Mouse (Mus musculus) limb, embryonic 11.5 days (tissue): ENCODE data around the gene Lmo1. TPM values are rescaled to one million over a fixed set of nuclear protein-coding genes. Genes with fewer than 3 reads are reported as not detected.

ENCODE experiments used
- ATAC-seq: fragments of 200-750 bp; cut with Nextera tagmentation; 2 replicates; pipeline ENCODE4 v1.8.0; 2017; ENCODE audit warnings: low read depth; ENCODE audit not compliant: insufficient number of reproducible peaks, low FRiP score, low TSS enrichment
- DNase-seq: peaks from one replicate; pipeline ENCODE4 v3.0.0-alpha.2; 2015; ENCODE audit warnings: low spot score
- H3K27ac ChIP-seq: fragments of 300-500 bp; sonication (generic); replicated peaks from 2 replicates; pipeline ENCODE4 v1.5.1; 2014; ENCODE audit warnings: low read depth, mild to moderate bottlenecking, low read length
- H3K27me3 ChIP-seq: fragments of 300-500 bp; sonication (generic); 2 replicates; pipeline ENCODE4 v1.6.1; 2014; ENCODE audit warnings: mild to moderate bottlenecking, low read length, mixed read lengths; ENCODE audit not compliant: control insufficient read depth, insufficient read depth
- H3K36me3 ChIP-seq: fragments of 300-500 bp; sonication (generic); 2 replicates; pipeline ENCODE4 v1.6.1; 2014; ENCODE audit warnings: mild to moderate bottlenecking, low read length, moderate library complexity, mixed read lengths; ENCODE audit not compliant: control insufficient read depth, insufficient read depth
- H3K4me1 ChIP-seq: fragments of 300-500 bp; sonication (generic); 2 replicates; pipeline ENCODE4 v1.6.1; 2014; ENCODE audit warnings: low read length, mixed read lengths; ENCODE audit not compliant: control insufficient read depth, insufficient read depth
- H3K4me2 ChIP-seq: fragments of 300-500 bp; sonication (generic); 2 replicates; pipeline ENCODE4 v1.6.1; 2014; ENCODE audit warnings: low read depth, mild to moderate bottlenecking, moderate library complexity; ENCODE audit not compliant: severe bottlenecking
- H3K4me3 ChIP-seq: fragments of 300-500 bp; sonication (generic); 2 replicates; pipeline ENCODE4 v1.5.1; 2014; ENCODE audit warnings: low read depth, low read length
- H3K9ac ChIP-seq: fragments of 300-500 bp; sonication (generic); 2 replicates; pipeline ENCODE4 v1.6.1; 2014; ENCODE audit warnings: mild to moderate bottlenecking, low read length
- H3K9me3 ChIP-seq: fragments of 300-500 bp; sonication (generic); 2 replicates; pipeline ENCODE4 v1.6.1; 2016; ENCODE audit warnings: low read length; ENCODE audit not compliant: control insufficient read depth
- WGBS: fragments of 180-500 bp; shearing (Covaris S2); extraction: QIAGEN DNeasy Blood & Tissue Kit; methylation state at CpG from one replicate; pipeline ENCODE4 v1.1.7; 2014; 5-methylcytosine and 5-hydroxymethylcytosine counted together
- polyA plus RNA-seq: library from polyadenylated mRNA; unstranded; fragments of >200 nt; fragmentation: Nextera tagmentation; extraction: Ambion mirVana; gene quantifications from 2 replicates; pipeline ENCODE4 v1.2.1, GENCODE M21; 2014

Gene Lmo1
- polyA plus RNA-seq, 1 experiment from 2014 or later: 34.8 TPM

DNA sequence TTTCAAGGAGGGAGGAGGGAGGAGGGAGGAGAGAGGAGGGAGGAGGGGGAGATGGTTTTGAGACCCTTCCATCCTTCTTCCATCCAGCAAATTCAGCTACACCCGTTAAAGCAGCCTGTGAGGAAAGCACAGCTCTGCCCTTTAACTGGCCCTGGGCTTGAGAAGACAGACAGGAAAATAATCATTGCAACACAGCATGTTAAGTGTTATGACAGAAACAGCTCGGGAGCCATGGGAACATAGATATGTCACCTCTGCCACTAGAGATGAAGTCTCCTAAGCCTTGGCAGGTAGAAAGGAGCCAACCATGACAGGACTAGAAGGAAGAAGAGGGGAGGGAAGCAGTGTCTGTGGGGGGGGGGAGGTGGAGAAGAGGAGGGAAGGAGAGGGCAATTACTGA lies 31.4 kb upstream of the Lmo1 start:
- Histone ChIP-seq H3K4me2 (no peak overlapping the region), H3K9ac (no peak overlapping the region), H3K4me1 (no peaks in the 10 kb centered on the region; the same call in 1 of the 2 replicates), H3K27me3 (no peaks in the 10 kb centered on the region), H3K36me3 (no peaks in the 10 kb centered on the region), H3K27ac (no peak overlapping the region), H3K9me3 (no peaks in the 10 kb centered on the region), H3K4me3 (no peak overlapping the region)
- DNase-seq: no peak
- ATAC-seq: no peak
- 74% methylated on average over 2 of the region's 2 CpGs for WGBS

DNA sequence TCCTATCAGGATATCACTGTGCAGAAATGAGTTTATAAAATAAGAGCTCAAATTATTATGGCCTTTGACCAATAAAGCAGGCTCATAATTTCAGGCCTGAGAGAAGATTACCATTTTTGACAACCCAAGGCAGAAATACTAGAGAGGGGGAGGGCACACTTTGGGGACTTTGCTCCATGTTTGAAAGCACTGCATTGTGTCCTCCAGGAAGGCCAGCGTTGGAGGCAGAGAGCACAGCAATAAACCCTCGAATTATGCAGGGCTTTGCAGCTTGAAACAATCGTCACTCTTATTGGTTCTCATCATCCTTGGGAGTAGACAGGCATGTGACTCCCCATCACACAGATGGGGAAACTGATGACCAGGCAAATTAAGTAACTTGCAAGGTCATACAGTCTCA lies 28.1 kb upstream of the Lmo1 start:
- ATAC-seq: no peak
- no peak overlapping the region for H3K27ac ChIP-seq
- no peak overlapping the region for H3K9ac ChIP-seq
- H3K36me3 ChIP-seq: no peaks in the 10 kb centered on the region
- H3K4me2 ChIP-seq: no peak overlapping the region
- 41% methylated on average over 3 of the region's 3 CpGs for WGBS
- H3K4me3 ChIP-seq: no peak overlapping the region
- no peak for DNase-seq
- no peaks in the 10 kb centered on the region for H3K9me3 ChIP-seq
- no peaks in the 10 kb centered on the region; the same call in 1 of the 2 replicates for H3K4me1 ChIP-seq
- no peaks in the 10 kb centered on the region for H3K27me3 ChIP-seq

DNA sequence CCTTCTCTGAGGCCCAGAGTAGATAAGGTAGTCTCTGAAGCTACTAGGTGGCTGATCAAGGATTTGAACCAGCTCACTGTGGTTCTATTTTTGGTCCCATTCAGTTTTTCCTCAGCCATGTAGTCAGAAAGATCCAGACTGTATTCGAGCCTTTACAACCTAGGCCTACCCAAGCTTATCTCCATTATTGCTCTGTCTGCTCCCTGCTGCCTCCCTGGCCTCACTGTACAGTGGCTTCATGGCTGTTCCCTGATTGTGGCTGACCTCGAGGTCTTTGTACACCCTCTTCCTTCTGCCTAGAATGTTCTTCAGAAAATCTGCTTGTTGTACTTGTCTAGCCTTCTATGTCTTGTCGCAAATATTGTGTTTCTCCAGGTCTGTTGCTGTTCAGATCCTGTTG lies 25.6 kb upstream of the Lmo1 start:
- DNase-seq (no peak), ATAC-seq (no peak)
- Histone ChIP-seq H3K27me3 (no peaks in the 10 kb centered on the region), H3K9me3 (no peaks in the 10 kb centered on the region), H3K4me3 (no peak overlapping the region), H3K4me2 (no peak overlapping the region), H3K27ac (no peak overlapping the region), H3K9ac (no peak overlapping the region), H3K4me1 (peaks cover 19% of the 10 kb centered on the region), H3K36me3 (no peaks in the 10 kb centered on the region)
- 78% methylated on average over 3 of the region's 3 CpGs for WGBS

DNA sequence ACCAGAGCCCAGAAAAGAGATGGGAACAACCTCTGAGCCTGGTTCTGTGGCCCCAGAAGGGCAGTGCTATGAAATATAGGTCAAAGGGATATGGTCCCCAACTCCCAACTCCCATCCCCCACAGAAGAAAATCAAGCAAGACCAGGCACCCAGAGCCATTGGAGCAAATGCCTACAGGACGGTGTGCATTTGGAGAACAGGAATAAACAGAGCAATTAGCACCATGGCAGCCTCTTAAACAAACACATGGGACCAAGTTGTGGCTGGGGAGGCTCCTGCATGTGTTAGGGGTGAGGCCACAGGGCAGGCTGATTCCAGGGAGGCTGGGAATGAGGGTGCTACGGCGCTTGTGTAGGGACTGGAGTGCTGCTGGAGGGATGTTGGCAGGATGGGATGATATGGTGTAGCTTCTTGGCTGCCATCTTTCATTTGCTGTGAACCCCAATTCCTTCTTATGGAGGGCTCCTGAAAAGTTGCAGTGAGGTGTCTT lies 22.2 kb upstream of the Lmo1 start:
- WGBS: 24% methylated on average over 3 of the region's 3 CpGs
- Histone ChIP-seq H3K36me3 (no peaks in the 10 kb centered on the region), H3K4me3 (no peak overlapping the region), H3K27me3 (no peaks in the 10 kb centered on the region), H3K9me3 (no peaks in the 10 kb centered on the region), H3K27ac (peak overlapping the region; percentile 89), H3K4me2 (peak overlapping the region; percentile 29; the same call in 1 of the 2 replicates), H3K9ac (peak overlapping the region; percentile 32; the same call in 1 of the 2 replicates), H3K4me1 (peaks cover 19% of the 10 kb centered on the region)
- ATAC-seq (peak; percentile 15), DNase-seq (peak; percentile 45)

DNA sequence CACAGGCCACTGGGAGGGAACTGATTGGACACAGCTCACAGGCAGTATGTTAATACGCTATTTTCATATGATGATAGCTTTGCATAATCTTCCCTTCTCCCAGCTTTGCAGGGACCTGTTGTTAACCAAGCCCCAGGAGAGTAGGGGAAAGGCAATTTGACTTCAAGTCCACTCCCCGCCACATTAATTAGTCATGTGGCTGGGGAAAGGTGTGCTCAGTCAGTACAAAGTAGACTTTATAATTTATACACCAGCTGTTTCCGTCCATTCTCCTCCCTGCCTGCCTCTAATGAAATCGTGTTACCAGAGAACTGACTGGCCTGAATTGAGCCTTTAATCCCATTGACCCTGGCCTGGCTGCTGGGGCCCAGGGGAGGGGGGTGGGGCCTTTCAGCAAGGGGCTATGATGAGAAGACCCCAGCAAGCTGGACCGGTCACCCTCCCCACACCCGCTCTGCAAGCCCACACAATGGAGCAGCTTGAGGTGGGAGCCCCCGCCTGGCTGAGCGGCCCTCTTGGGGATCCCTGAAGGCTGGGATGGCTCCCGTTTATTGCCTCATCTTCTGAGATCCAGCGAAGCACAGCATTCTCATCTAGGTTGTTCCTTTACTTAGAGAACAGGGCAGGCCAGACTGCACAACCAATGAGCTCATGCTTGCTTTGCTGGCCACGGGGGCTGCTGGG lies 21.5 kb upstream of the Lmo1 start:
- no peaks in the 10 kb centered on the region for H3K9me3 ChIP-seq
- peak; percentile 72 for ATAC-seq
- H3K27ac ChIP-seq: peak overlapping the region; percentile 89
- peak overlapping the region; percentile 32; the same call in 1 of the 2 replicates for H3K9ac ChIP-seq
- H3K4me3 ChIP-seq: no peak overlapping the region
- peak overlapping the region; percentile 29 for H3K4me2 ChIP-seq
- H3K27me3 ChIP-seq: no peaks in the 10 kb centered on the region
- DNase-seq: peak; percentile 72
- H3K4me1 ChIP-seq: peaks cover 24% of the 10 kb centered on the region
- 11% methylated on average over 11 of the region's 11 CpGs for WGBS
- H3K36me3 ChIP-seq: no peaks in the 10 kb centered on the region

DNA sequence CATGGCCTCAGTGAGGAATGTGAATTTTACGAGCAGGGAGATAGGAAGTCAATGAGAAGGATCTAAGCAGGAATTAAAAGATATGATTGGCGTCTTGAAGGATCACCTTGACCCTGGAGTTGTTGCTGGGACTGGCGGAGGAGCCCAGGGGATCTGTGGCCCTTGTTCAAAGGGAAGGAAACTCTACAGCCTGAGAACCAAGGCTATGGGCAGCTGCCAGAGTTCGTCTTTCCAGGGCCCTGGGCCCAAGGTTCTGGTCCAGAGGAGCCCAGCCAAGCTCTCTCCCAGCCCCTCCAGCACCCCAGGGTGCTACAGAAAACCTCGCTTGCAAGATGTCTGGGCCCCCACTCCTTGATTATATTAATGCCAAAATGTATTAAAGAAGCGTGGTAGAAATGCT lies 21.0 kb upstream of the Lmo1 start:
- DNase-seq (no peak), ATAC-seq (no peak)
- no peaks in the 10 kb centered on the region for H3K9me3 ChIP-seq
- no peaks in the 10 kb centered on the region for H3K36me3 ChIP-seq
- H3K4me2 ChIP-seq: no peak overlapping the region
- H3K27me3 ChIP-seq: no peaks in the 10 kb centered on the region
- peak overlapping the region; percentile 89; the same call in 1 of the 2 replicates for H3K27ac ChIP-seq
- H3K4me1 ChIP-seq: peaks cover 29% of the 10 kb centered on the region
- WGBS: 42% methylated on average over 6 of the region's 6 CpGs
- H3K4me3 ChIP-seq: no peak overlapping the region
- H3K9ac ChIP-seq: no peak overlapping the region

DNA sequence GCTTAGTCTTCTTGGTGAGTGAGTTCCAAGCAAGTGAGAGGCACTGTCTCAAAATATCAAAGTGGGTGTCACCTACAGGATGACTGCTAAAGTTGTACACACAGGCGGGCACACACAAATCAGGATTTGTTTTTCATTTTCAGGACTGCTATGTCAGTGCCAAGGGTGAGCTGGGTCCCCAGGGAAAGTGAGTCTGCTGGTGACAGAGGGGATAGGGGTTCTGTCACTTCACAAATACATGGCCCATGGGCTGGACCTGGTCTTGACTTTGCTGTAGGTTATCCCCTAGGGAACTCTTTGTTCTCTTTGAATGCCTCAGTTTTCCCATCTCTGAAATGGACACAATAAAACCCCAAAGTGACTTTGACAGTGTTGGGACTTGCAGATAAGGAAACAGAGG lies 19.8 kb upstream of the Lmo1 start:
- H3K27me3 ChIP-seq: no peaks in the 10 kb centered on the region

DNA sequence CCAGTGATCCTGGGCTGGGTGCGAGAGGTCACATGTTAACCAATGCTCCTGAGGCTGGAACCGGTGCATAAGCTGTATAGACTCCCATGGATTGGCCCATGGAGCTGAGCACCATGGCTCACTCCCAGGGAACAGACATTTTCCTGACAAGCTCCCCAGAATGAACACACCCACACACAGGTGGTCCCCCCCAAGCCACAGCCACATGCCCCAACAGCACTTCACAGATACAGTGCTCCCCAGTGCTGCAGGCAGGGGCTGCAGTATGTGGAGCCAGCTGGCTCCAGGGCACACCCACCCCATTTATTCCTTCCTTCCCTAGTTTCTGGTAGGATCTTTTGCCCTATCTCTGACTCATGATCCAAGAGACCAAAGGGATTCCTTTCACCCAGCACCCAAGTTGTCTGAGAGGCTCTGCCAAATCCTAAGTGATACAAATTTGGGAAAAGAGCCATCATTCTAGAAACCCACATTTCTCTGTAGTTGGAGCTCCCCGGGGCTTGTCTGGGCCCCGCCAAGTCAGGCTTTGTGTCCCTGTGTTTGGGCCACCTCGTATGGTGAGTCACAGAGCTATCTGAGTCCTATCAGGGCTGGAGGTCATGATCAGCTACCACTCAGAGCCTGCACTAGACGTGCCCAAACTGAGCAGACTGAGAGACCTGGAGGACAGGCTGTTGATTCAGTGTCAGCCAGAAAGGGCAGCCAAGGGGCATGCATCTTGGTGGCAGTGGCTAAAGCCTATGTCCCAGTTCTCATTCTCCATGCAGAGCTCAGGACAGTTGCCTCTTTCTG lies 12.4 kb upstream of the Lmo1 start:
- Histone ChIP-seq H3K36me3 (no peaks in the 10 kb centered on the region), H3K27ac (no peak overlapping the region)

More for the DNA sequence above, 19.8 kb upstream of the Lmo1 start:
- Histone ChIP-seq H3K9me3 (no peaks in the 10 kb centered on the region), H3K4me3 (no peak overlapping the region), H3K4me1 (peaks cover 33% of the 10 kb centered on the region), H3K27ac (no peak overlapping the region), H3K9ac (no peak overlapping the region), H3K4me2 (no peak overlapping the region), H3K36me3 (no peaks in the 10 kb centered on the region)
- no peak for ATAC-seq
- no peak for DNase-seq
- WGBS: 91% methylated on average over 1 of the region's 1 CpGs

More for the DNA sequence above, 12.4 kb upstream of the Lmo1 start:
- no peak overlapping the region for H3K4me3 ChIP-seq
- no peak overlapping the region for H3K4me2 ChIP-seq
- H3K27me3 ChIP-seq: no peaks in the 10 kb centered on the region
- DNase-seq (no peak), ATAC-seq (0 out of 2 replicates have a peak, but pooled peaks have one; percentile 19)
- H3K9ac ChIP-seq: no peak overlapping the region
- peaks cover 15% of the 10 kb centered on the region for H3K4me1 ChIP-seq
- WGBS: 77% methylated on average over 6 of the region's 6 CpGs
- no peaks in the 10 kb centered on the region for H3K9me3 ChIP-seq
